Mouse (Mus musculus) embryonic facial prominence, embryonic 11.5 days (tissue): Measurements from ENCODE around the gene Higd1b. TPM values are rescaled to one million over a fixed set of nuclear protein-coding genes. Genes with fewer than 3 reads are reported as not detected.

Experiments
- ATAC-seq: fragments of 200-750 bp; cut with Nextera tagmentation; replicated peaks from 2 replicates; pipeline ENCODE4 v1.8.0; 2017; ENCODE audit warnings: low read depth; ENCODE audit not compliant: insufficient number of reproducible peaks, low FRiP score, low TSS enrichment
- DNase-seq: peaks from one replicate; pipeline ENCODE4 v3.0.0-alpha.2; 2015; ENCODE audit warnings: low spot score
- H3K27ac ChIP-seq: fragments of 300-500 bp; sonication (generic); replicated peaks from 2 replicates; pipeline ENCODE4 v1.5.1; 2014; ENCODE audit warnings: mild to moderate bottlenecking, low read depth, low read length, control low read depth
- H3K27me3 ChIP-seq: fragments of 300-500 bp; sonication (generic); 2 replicates; pipeline ENCODE4 v1.6.1; 2014; ENCODE audit warnings: mild to moderate bottlenecking, low read length, moderate library complexity, mixed read lengths; ENCODE audit not compliant: control insufficient read depth, insufficient read depth
- H3K36me3 ChIP-seq: fragments of 300-500 bp; sonication (generic); replicated peaks from 2 replicates; pipeline ENCODE4 v1.6.1; 2014; ENCODE audit warnings: low read depth, mild to moderate bottlenecking, low read length, moderate library complexity, mixed read lengths; ENCODE audit not compliant: control insufficient read depth, insufficient read depth
- H3K4me1 ChIP-seq: fragments of 300-500 bp; sonication (generic); 2 replicates; pipeline ENCODE4 v1.6.1; 2014; ENCODE audit warnings: low read length, mixed read lengths; ENCODE audit not compliant: control insufficient read depth, insufficient read depth
- H3K4me2 ChIP-seq: fragments of 300-500 bp; sonication (generic); 2 replicates; pipeline ENCODE4 v1.6.1; 2014; ENCODE audit warnings: low read depth, mild to moderate bottlenecking, control low read depth, low read length, moderate library complexity
- H3K4me3 ChIP-seq: fragments of 300-500 bp; sonication (generic); 2 replicates; pipeline ENCODE4 v1.5.1; 2014; ENCODE audit warnings: low read depth, low read length, control low read depth
- H3K9ac ChIP-seq: fragments of 300-500 bp; sonication (generic); replicated peaks from 2 replicates; pipeline ENCODE4 v1.6.1; 2014; ENCODE audit warnings: mild to moderate bottlenecking, control low read depth, low read length
- H3K9me3 ChIP-seq: fragments of 300-500 bp; sonication (generic); replicated peaks from 2 replicates; pipeline ENCODE4 v1.6.1; 2016; ENCODE audit warnings: mild to moderate bottlenecking, low read length, inconsistent platforms, mixed read lengths; ENCODE audit not compliant: control insufficient read depth
- WGBS: fragments of 180-500 bp; shearing (Covaris S2); extraction: QIAGEN DNeasy Blood & Tissue Kit; methylation state at CpG from one replicate; pipeline ENCODE4 v1.1.7; 2014; 5-methylcytosine and 5-hydroxymethylcytosine counted together
- polyA plus RNA-seq: library from polyadenylated mRNA; unstranded; fragments of >200 nt; fragmentation: Nextera tagmentation; extraction: Ambion mirVana; gene quantifications from 2 replicates; pipeline ENCODE4 v1.2.1, GENCODE M21; 2014

Gene Higd1b
- polyA plus RNA-seq, 1 experiment from 2014 or later: not detected

DNA sequence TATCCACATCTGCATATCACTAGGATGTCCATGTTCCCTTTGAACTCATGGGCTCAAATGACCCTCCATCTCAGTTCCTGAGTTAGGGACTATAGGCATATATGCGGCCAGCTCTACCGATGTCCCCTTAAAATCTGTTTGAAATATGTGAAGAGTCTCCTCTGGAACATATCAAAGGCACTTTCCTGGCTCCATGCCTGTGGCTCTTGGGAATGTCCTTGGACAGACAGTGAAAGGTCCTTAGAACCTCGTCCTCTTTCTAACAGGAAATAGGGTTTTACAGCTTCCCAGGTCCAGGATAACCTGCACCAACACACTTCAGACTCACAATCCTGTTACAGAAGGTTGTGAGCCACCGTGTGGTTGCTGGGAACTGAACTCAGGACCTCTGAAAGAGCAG lies 5.4 kb upstream of the Higd1b start:
- no peak overlapping the region for H3K4me2 ChIP-seq
- no peak overlapping the region for H3K4me3 ChIP-seq
- no peak overlapping the region for H3K27ac ChIP-seq
- DNase-seq: no peak
- H3K27me3 ChIP-seq: no peaks in the 10 kb centered on the region
- 80% methylated on average over 4 of the region's 4 CpGs for WGBS
- H3K4me1 ChIP-seq: no peaks in the 10 kb centered on the region
- ATAC-seq: no peak
- H3K36me3 ChIP-seq: no peaks in the 10 kb centered on the region
- no peaks in the 10 kb centered on the region for H3K9me3 ChIP-seq
- no peak overlapping the region for H3K9ac ChIP-seq

DNA sequence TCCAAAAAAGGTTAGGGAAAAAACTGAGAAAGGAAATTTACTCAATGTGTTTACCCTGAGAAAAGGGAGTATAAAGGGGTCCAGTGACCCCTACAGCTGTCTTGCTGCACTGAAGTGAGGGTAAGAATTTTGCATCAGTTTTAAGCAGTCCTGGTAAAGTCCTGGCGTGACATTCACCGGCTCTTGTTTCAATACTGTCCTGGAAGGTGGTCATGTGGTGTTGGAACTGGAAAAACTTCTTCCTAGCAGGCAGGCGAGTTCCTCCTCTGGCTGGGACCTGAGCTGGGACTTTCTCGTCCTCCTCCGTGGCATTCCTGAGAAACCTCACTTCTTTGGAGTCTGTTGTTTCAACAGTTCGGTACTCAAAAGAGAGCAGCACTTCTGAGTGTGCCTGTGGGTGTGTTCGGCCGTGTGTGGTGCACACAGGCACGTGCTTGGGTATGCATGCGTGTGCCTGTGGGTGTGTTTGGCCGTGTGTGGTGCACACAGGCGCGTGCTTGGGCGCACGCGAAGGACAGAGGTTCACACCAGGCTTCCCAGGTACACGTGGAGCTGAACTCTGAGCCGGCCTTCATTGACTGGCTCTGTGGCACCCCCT lies 2.9 kb upstream of the Higd1b start:
- DNase-seq: no peak
- H3K4me2 ChIP-seq: no peak overlapping the region
- no peaks in the 10 kb centered on the region for H3K9me3 ChIP-seq
- 69% methylated on average over 18 of the region's 18 CpGs for WGBS
- no peak for ATAC-seq
- no peak overlapping the region for H3K27ac ChIP-seq
- no peak overlapping the region for H3K4me3 ChIP-seq
- no peaks in the 10 kb centered on the region for H3K4me1 ChIP-seq
- H3K27me3 ChIP-seq: no peaks in the 10 kb centered on the region
- H3K9ac ChIP-seq: no peak overlapping the region
- H3K36me3 ChIP-seq: peaks cover 5% of the 10 kb centered on the region; the same call in 1 of the 2 replicates

DNA sequence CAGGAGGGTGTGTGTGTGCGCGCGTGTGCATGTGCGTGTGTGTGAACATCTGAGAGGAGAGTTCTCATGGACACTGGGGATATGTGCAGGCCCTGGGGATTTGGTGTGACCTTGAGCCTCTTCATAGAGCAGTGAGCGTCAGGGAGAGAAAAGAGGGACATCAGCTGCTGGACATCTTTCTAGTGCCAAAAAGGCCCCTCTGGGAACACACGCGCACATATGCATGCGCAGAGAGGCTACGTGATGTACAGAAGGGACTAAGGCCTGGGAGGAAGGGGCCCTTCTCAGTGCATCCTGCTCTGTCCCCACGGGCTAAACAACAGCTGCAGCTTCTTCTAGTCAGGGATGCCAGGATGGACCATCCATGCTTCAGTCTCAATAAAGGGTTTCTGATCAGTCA lies 1.4 kb upstream of the Higd1b start:
- Histone ChIP-seq H3K36me3 (peaks cover 9% of the 10 kb centered on the region), H3K9me3 (no peaks in the 10 kb centered on the region), H3K27ac (no peak overlapping the region), H3K4me3 (no peak overlapping the region), H3K27me3 (no peaks in the 10 kb centered on the region), H3K9ac (no peak overlapping the region), H3K4me2 (no peak overlapping the region), H3K4me1 (no peaks in the 10 kb centered on the region)
- ATAC-seq: no peak
- WGBS: 76% methylated on average over 10 of the region's 10 CpGs
- DNase-seq: no peak

DNA sequence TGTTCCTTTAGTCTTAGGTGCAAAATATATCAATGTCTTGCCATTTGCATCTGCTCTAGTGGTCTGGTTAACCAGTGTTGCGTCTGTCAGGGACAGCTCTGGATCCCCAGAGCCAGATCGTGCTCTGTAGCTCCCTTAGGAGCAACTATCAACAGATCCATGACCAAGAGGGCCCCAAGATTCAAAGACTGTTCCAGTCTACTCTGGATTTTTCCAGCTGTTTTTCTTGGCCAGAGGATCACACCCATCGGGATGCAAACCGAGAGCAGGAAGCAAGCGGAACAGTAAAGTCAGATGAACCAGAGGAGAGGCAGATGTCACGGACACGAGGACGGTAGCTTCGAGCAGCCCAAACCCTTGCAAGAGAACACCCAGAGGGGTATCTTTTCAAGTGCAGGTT lies 497 bp downstream of the Higd1b start:
- 89% methylated on average over 9 of the region's 9 CpGs for WGBS
- H3K36me3 ChIP-seq: peaks cover 9% of the 10 kb centered on the region
- no peak for ATAC-seq

DNA sequence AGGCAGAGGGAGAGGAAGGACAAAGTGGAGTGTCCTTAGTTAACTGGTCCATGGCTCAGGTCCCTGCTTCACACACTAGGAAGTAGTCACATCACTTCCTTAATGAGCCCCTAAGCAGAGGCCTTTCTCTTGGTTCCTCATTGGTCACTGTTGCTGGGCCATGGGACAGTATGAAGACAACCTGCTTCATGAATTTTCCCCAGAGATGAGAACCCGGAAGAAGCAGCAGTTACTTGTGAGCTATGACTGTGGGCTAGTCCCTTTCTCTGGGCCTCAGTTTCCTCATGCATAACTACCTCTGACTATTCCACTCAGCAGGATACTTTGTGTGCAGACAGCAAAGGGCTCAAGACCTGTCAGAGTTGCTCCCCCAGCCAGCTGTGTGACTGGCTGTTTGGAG lies 1.7 kb downstream of the Higd1b start:
- no peak overlapping the region for H3K4me3 ChIP-seq
- DNase-seq: no peak
- H3K4me1 ChIP-seq: no peaks in the 10 kb centered on the region
- ATAC-seq: no peak
- H3K9me3 ChIP-seq: no peaks in the 10 kb centered on the region
- H3K27me3 ChIP-seq: no peaks in the 10 kb centered on the region
- H3K27ac ChIP-seq: no peak overlapping the region
- no peak overlapping the region for H3K9ac ChIP-seq
- H3K36me3 ChIP-seq: peaks cover 12% of the 10 kb centered on the region
- 94% methylated on average over 1 of the region's 1 CpGs for WGBS
- H3K4me2 ChIP-seq: no peak overlapping the region

More for the DNA sequence above, 497 bp downstream of the Higd1b start:
- H3K4me1 ChIP-seq: no peaks in the 10 kb centered on the region
- H3K9ac ChIP-seq: no peak overlapping the region
- no peak overlapping the region for H3K4me3 ChIP-seq
- H3K4me2 ChIP-seq: no peak overlapping the region
- DNase-seq: no peak
- no peaks in the 10 kb centered on the region for H3K9me3 ChIP-seq
- no peak overlapping the region for H3K27ac ChIP-seq
- H3K27me3 ChIP-seq: no peaks in the 10 kb centered on the region

DNA sequence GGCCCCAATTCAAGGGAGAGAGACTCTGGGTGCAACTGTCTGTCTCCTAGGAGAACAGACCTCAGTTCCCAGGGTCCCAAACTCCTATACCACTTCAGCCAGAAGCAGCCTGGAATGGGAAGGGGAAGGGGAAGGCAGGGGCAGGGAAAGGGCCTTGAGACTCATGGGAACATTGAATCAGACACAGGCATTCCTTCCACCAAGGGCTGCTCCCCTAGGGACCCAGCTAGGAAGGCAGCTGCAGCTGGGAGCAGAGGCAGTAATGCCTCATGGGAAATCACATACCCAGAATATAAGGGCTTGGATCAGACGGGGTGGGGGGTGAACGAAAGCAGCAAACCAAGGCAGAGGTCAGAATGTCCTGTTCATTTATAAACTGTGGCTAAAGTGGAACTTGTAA lies 2.5 kb downstream of the Higd1b start:
- DNase-seq: no peak
- no peaks in the 10 kb centered on the region for H3K27me3 ChIP-seq
- no peak overlapping the region for H3K4me2 ChIP-seq
- no peak overlapping the region for H3K4me3 ChIP-seq
- no peaks in the 10 kb centered on the region for H3K9me3 ChIP-seq
- H3K9ac ChIP-seq: no peak overlapping the region
- WGBS: 88% methylated on average over 2 of the region's 2 CpGs
- H3K36me3 ChIP-seq: peaks cover 17% of the 10 kb centered on the region
- no peak overlapping the region for H3K27ac ChIP-seq
- no peaks in the 10 kb centered on the region for H3K4me1 ChIP-seq
- ATAC-seq: no peak

DNA sequence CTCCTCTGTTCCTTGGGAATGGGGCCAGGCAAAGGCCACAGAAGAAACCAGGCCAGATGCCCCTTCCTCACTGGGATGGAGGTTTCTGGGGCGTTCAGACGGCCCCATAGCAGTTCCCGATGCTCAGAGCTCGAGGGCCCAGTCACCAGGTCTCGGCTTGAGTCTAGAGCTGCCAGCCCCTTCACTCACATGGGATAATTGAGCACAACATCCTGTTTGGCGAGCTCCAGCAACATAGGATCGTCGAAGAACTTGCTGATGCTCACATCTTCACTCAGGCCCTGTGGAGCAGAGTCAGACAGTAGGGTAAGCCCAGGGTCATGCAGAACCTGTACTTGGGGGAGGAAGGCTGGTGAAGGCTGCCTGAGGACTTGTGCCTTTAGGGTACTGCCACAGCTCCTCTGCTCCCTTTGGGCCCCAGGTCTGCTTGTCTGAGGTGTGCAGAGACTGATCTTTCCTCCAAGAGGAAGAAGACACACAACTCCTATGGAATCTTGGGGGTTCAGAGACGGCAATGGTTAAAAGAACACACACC lies 3.0 kb downstream of the Higd1b start:
- no peaks in the 10 kb centered on the region for H3K9me3 ChIP-seq
- DNase-seq: no peak
- H3K36me3 ChIP-seq: peaks cover 18% of the 10 kb centered on the region
- ATAC-seq: no peak
- WGBS: 79% methylated on average over 9 of the region's 9 CpGs
- no peak overlapping the region for H3K27ac ChIP-seq
- no peak overlapping the region for H3K9ac ChIP-seq
- H3K4me3 ChIP-seq: no peak overlapping the region
- no peaks in the 10 kb centered on the region for H3K4me1 ChIP-seq
- no peak overlapping the region for H3K4me2 ChIP-seq
- no peaks in the 10 kb centered on the region for H3K27me3 ChIP-seq

DNA sequence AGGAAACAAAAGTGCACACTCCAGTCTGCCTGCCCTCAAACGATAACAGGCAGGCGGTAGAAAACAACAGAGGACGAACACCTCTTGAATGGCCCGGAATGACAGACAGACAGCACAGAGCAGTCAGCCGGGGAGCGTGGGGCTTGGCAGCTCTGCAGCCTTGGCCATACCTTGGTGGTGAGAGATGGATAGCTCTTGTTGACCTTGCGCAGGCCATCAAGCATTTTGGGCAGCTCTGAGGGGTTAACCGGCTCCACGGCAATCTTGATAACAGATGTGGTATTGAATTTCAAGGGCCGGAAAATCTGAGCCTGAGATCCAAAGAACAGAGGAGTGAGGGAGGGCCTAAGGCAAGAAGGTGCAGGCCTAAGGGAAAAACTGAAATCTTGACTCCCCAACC lies 10.3 kb downstream of the Higd1b start:
- peaks cover 32% of the 10 kb centered on the region for H3K36me3 ChIP-seq
- no peak for DNase-seq

More for the DNA sequence above, 10.3 kb downstream of the Higd1b start:
- no peaks in the 10 kb centered on the region for H3K9me3 ChIP-seq
- ATAC-seq: no peak
- H3K4me3 ChIP-seq: no peak overlapping the region
- H3K27me3 ChIP-seq: no peaks in the 10 kb centered on the region
- H3K4me1 ChIP-seq: no peaks in the 10 kb centered on the region
- H3K27ac ChIP-seq: no peak overlapping the region
- H3K9ac ChIP-seq: no peak overlapping the region
- 70% methylated on average over 10 of the region's 10 CpGs for WGBS
- H3K4me2 ChIP-seq: no peak overlapping the region
